Mouse (Mus musculus) hindbrain, postnatal 0 days (tissue): ENCODE results near the gene Tmem132a. TPM values are rescaled to one million over a fixed set of nuclear protein-coding genes. Genes with fewer than 3 reads are reported as not detected.
A peak's percentile ranks its signal among the peaks of the same experiment; 100 is the strongest.

Experiments
- ATAC-seq: fragments of 200-750 bp; cut with Nextera tagmentation; 2 replicates; pipeline ENCODE4 v1.8.0; 2017; ENCODE audit warnings: mild to moderate bottlenecking, moderate TSS enrichment, moderate library complexity
- DNase-seq: peaks from one replicate; pipeline ENCODE4 v3.0.0-alpha.2; 2015; ENCODE audit warnings: low spot score
- H3K27ac ChIP-seq: fragments of 300-500 bp; sonication (generic); 2 replicates; pipeline ENCODE4 v1.5.1; 2014; ENCODE audit warnings: mild to moderate bottlenecking
- H3K27me3 ChIP-seq: fragments of 300-500 bp; sonication (generic); 2 replicates; pipeline ENCODE4 v1.6.1; 2014; ENCODE audit warnings: low read length, mixed read lengths; ENCODE audit not compliant: insufficient read depth
- H3K36me3 ChIP-seq: fragments of 300-500 bp; sonication (generic); 2 replicates; pipeline ENCODE4 v1.6.1; 2014; ENCODE audit warnings: low read length, mixed read lengths; ENCODE audit not compliant: insufficient read depth
- H3K4me1 ChIP-seq: fragments of 300-500 bp; sonication (generic); 2 replicates; pipeline ENCODE4 v1.6.1; 2014; ENCODE audit warnings: antibody characterized with exemption, low read length, mixed read lengths; ENCODE audit not compliant: insufficient read depth
- H3K4me2 ChIP-seq: fragments of 300-500 bp; sonication (generic); 2 replicates; pipeline ENCODE4 v1.6.1; 2014; ENCODE audit warnings: low read depth, mild to moderate bottlenecking, low read length, moderate library complexity, mixed read lengths
- H3K4me3 ChIP-seq: fragments of 300-500 bp; sonication (generic); 2 replicates; pipeline ENCODE4 v1.5.1; 2014; ENCODE audit warnings: low read length
- H3K9ac ChIP-seq: fragments of 300-500 bp; sonication (generic); replicated peaks from 2 replicates; pipeline ENCODE4 v1.6.1; 2014; ENCODE audit warnings: mild to moderate bottlenecking, low read length, moderate library complexity, mixed read lengths
- H3K9me3 ChIP-seq: fragments of 300-500 bp; sonication (generic); 2 replicates; pipeline ENCODE4 v1.6.1; 2016; ENCODE audit warnings: low read length, mixed read lengths
- CTCF ChIP-seq: IDR thresholded peaks from 2 replicates; pipeline ENCODE4 v1.5.1; 2016; ENCODE audit warnings: antibody characterized with exemption, control low read depth, low read depth
- WGBS: fragments of 180-500 bp; shearing (Covaris S2); extraction: QIAGEN DNeasy Blood & Tissue Kit; methylation state at CpG from one replicate; pipeline ENCODE4 v1.1.7; 2014; 5-methylcytosine and 5-hydroxymethylcytosine counted together
- polyA plus RNA-seq: library from polyadenylated mRNA; unstranded; fragments of >200 nt; fragmentation: Nextera tagmentation; extraction: Ambion mirVana; gene quantifications from 2 replicates; pipeline ENCODE4 v1.2.1, GENCODE M21; 2015
- total RNA-seq: library from RNA; depleted of rRNA; stranded (reverse); fragments of >200 nt; gene quantifications from 2 replicates; pipeline ENCODE4 v1.2.3, GENCODE M21; 2014

Gene Tmem132a
- total and polyA plus RNA-seq, 2 experiments from 2014 or later, result 141 to 359 TPM

DNA sequence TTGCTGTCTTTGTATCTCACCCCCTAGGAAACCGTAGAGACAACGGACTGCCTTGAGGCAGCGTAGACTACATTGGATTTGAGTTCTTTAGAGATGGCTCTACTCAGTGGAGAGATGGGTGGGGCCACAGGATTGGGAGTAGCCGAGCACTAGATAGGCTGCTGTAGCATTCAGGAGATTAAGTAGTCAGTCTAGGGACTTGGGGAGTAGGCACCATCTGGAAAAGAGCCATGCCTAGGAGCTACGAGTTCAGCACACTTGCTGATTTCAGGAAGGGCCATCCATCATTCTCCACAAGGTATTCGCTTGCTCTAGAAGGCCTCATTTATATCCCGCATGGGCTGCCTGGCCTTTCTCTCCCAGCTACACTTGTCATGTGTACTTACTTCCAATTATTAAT, 23.6 kb downstream of the Tmem132a start:
- Histone ChIP-seq H3K36me3 (no peaks in the 10 kb centered on the region), H3K4me3 (no peak overlapping the region), H3K4me1 (0 out of 2 replicates have a peak, but pooled peaks cover 7% of the 10 kb centered on the region), H3K27ac (no peak overlapping the region), H3K27me3 (no peaks in the 10 kb centered on the region), H3K4me2 (no peak overlapping the region), H3K9me3 (no peaks in the 10 kb centered on the region), H3K9ac (no peak overlapping the region)
- 48% methylated on average over 7 of the region's 7 CpGs for WGBS
- no peak for TF ChIP-seq CTCF
- no peak for ATAC-seq
- DNase-seq, result peak; percentile 31

DNA sequence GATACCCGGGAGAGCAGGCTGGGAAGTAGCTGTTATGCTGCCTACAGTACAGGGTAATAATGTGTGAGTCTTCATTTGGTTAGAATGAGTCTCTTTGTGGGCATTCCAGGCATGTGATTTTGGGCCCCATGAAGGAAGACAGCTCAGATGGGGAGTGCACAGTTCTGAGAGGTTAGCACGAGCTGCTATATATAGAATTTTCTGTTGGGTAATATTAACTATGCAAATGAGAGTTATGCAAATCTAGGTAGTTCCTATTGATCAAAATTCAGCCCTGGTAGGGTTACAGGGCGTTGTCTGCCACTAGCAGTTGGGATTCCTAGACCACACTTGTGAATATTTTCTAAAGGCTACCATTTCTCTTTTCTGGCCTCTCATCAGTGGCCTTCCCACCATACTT, 24.3 kb downstream of the Tmem132a start:
- H3K27ac ChIP-seq, result no peak overlapping the region
- no peak for TF ChIP-seq CTCF
- H3K9ac ChIP-seq, result no peak overlapping the region
- H3K4me2 ChIP-seq, result no peak overlapping the region
- H3K4me1 ChIP-seq, result 0 out of 2 replicates have a peak, but pooled peaks cover 7% of the 10 kb centered on the region
- H3K9me3 ChIP-seq, result no peaks in the 10 kb centered on the region
- no peaks in the 10 kb centered on the region for H3K36me3 ChIP-seq
- no peak overlapping the region for H3K4me3 ChIP-seq
- no peaks in the 10 kb centered on the region for H3K27me3 ChIP-seq
- ATAC-seq (no peak), DNase-seq (no peak)
- WGBS, result 83% methylated on average over 3 of the region's 3 CpGs

DNA sequence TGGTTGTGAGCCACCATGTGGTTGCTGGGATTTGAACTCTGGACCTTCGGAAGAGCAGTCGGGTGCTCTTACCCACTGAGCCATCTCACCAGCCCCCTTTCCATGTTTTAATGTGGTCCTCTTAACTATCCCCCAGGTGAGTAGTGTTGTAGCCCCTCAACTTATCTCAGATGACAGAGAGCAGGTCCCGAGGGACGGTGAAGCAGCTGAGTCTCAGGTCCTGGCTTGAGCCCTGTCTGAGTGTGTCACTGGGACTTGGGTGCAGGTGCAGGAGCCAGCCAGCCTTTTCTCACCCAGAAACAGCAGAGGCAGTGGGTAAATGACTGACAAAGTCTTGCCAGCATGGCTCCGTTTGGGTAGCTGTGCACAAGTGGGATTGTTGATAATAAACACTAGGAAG, 25.5 kb downstream of the Tmem132a start:
- Histone ChIP-seq H3K9ac (no peak overlapping the region), H3K27me3 (no peaks in the 10 kb centered on the region), H3K9me3 (no peaks in the 10 kb centered on the region), H3K4me2 (no peak overlapping the region), H3K27ac (no peak overlapping the region), H3K4me3 (no peak overlapping the region), H3K4me1 (0 out of 2 replicates have a peak, but pooled peaks cover 7% of the 10 kb centered on the region), H3K36me3 (no peaks in the 10 kb centered on the region)
- 88% methylated on average over 5 of the region's 5 CpGs for WGBS
- no peak for DNase-seq
- ATAC-seq, result no peak
- no peak for TF ChIP-seq CTCF

DNA sequence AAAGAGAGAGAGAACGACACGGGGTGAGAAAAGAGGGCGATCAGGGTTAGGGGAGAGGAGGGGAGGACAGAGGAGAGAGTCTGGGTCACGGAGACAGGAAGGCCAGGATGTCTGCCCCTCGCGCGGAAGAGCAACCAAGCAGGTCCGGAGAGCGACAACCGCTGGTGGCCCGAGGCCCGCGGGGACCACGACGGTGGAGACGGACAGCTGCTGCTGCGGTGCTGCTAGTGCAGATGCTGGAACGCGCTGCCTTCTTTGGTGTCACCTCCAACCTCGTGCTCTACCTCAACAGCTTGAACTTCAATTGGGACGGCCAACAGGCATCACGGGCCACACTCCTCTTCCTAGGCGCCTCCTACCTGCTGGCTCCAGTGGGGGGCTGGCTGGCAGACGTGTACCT, 26.8 kb downstream of the Tmem132a start:
- Histone ChIP-seq H3K36me3 (no peaks in the 10 kb centered on the region), H3K4me3 (no peak overlapping the region), H3K4me1 (0 out of 2 replicates have a peak, but pooled peaks cover 7% of the 10 kb centered on the region), H3K9ac (no peak overlapping the region), H3K27me3 (no peaks in the 10 kb centered on the region), H3K9me3 (no peaks in the 10 kb centered on the region), H3K4me2 (no peak overlapping the region), H3K27ac (no peak overlapping the region)
- 48% methylated on average over 24 of the region's 24 CpGs for WGBS
- no peak for TF ChIP-seq CTCF
- DNase-seq, result no peak
- ATAC-seq, result no peak

DNA sequence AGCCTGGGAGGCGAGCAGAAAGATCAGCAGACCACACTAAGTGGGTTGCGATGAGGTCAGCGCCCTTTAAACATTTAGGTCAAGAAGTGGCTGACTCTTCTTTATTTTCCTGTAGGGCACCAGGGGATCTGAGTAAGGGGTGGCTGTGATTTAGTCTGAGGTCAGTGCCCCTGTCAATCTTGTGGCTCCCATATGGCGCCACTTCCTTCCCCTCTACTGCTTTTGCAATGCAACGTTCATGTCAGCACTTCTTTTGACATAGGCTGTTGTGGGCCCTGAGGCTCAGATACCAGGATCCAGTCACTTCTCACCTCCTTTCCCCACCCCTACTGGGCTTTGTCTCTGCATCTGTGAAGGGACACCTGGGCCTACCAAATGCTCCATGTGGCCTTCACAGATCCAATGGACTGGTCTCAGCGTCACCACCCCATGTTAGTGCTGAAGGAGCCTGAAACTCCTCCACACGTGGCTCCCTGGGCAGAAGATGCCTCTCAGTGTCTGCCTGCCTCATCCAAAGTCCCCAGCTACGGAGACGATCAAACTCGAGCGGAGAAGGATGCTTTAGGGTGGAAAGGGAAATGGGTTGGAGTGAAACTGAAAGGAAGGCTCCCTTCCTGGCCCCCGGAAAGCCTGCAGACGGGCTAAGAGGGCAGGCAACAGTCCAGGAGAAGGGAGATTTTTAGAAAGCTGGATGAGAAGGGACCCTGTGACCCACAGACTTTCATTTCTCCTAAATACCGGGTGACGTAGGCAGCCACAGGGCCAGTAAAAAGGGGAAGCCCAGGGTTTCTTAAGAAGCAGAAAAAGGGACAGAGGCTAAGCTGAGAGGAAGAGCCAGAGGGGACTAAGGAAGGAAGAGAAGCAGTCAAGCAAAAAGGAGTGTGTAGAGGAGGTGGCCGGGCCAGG, 27.8 kb downstream of the Tmem132a start:
- no peak for DNase-seq
- Histone ChIP-seq H3K27me3 (no peaks in the 10 kb centered on the region), H3K4me1 (no peaks in the 10 kb centered on the region), H3K4me2 (no peak overlapping the region), H3K36me3 (no peaks in the 10 kb centered on the region), H3K9ac (no peak overlapping the region), H3K4me3 (no peak overlapping the region), H3K9me3 (no peaks in the 10 kb centered on the region), H3K27ac (no peak overlapping the region)
- 47% methylated on average over 16 of the region's 16 CpGs for WGBS
- no peak for ATAC-seq
- no peak for TF ChIP-seq CTCF

DNA sequence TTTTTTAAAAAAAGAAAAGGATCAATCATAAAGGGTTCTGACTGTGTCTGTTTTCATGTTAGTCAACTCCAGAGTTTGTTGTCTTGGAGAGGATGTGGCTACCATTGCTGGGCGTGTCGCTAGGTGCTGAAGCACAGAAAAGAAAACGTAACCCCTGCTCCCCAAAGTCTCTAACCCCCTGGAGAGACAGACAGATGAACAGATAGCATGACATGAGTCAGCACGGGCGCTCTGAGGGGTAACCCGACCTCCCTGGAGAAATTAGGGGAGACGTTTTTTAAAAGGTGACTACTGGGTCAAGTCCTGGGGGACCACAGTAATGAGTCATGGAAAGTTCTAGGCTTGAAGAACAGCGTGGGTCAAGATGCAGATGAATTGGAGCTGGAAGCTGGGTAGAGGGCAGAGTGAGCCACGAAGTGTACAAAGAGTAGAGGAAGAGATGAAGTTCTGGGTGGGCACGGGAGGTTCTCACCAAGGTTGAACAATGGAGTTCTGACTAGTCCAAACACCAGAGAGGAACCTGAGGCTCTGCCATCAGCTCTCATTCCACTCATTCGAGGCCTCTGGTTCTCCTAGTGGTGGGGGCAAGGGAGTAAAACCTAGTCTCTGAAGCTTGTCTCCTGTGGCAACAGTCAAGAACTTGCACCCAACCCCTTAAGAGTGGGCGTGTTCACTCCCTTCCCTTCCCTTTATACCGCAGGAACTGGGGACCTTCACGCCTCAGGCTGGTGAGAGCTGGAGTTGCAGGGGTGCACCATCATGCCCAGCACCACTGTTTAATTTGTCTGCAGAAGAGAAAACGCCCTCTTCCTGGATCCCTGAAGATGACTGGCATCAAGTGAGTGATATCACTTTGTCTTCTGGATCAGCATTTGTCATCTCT, 30.5 kb downstream of the Tmem132a start, which contains the start of gene Slc15a3:
TSS of gene Slc15a3 (plus strand) at position 718 of the 883 bp plus-strand sequence.
- Histone ChIP-seq H3K36me3 (no peaks in the 10 kb centered on the region), H3K4me2 (no peak within 1 kb of the TSS)
- 84% methylated on average over 14 of the region's 15 CpGs for WGBS

More for the DNA sequence above, 30.5 kb downstream of the Tmem132a start, which contains the start of gene Slc15a3:
- Histone ChIP-seq H3K9ac (no peak within 1 kb of the TSS), H3K27ac (no peak within 1 kb of the TSS), H3K4me1 (no peaks in the 10 kb centered on the region), H3K9me3 (no peaks in the 10 kb centered on the region), H3K4me3 (no peak within 1 kb of the TSS), H3K27me3 (no peaks in the 10 kb centered on the region)
- DNase-seq (no peak), ATAC-seq (no peak)
- TF ChIP-seq CTCF, result no peak
